Mouse (Mus musculus) left cerebral cortex, adult 18-20 months (tissue): ENCODE data around the gene Nbeal2. TPM values are rescaled to one million over a fixed set of nuclear protein-coding genes. Genes with fewer than 3 reads are reported as not detected.
"Not testable (repeated sequence)": the region's sequence is repeated elsewhere in the genome, so short reads cannot be mapped to it uniquely, and the experiment has no call there.

Experiments used
- DNase-seq, 2 experiments: peaks; one replicate each; pipeline ENCODE4 v3.0.0; 2021 to 2022; ENCODE audit warnings: low spot score in 2 of 2, mixed read lengths in 1 of 2
- long read RNA-seq, 2 experiments: library from polyadenylated mRNA; stranded (forward); transcript quantifications; one replicate each; pipeline ENCODE4 v2.0.0; 2021
- total RNA-seq, 2 experiments: library from RNA; stranded (reverse); gene quantifications; 2 replicates each; pipeline ENCODE4 v1.2.3; 2021

Gene Nbeal2
- total RNA-seq, result 10 to 100 TPM in 1 of 2 experiments, 1 to 10 TPM in 1; 9.6 to 12.2 TPM
- long read RNA-seq, experiment 1, partial matches to known transcripts, result 3 of 6 reads
- long read RNA-seq, experiment 1, other reads (novel, unspliced or antisense), result 3 of 6 reads
- long read RNA-seq, experiment 2, partial matches to known transcripts, result 2 of 4 reads
- long read RNA-seq, experiment 2, other reads (novel, unspliced or antisense), result 2 of 4 reads

DNA sequence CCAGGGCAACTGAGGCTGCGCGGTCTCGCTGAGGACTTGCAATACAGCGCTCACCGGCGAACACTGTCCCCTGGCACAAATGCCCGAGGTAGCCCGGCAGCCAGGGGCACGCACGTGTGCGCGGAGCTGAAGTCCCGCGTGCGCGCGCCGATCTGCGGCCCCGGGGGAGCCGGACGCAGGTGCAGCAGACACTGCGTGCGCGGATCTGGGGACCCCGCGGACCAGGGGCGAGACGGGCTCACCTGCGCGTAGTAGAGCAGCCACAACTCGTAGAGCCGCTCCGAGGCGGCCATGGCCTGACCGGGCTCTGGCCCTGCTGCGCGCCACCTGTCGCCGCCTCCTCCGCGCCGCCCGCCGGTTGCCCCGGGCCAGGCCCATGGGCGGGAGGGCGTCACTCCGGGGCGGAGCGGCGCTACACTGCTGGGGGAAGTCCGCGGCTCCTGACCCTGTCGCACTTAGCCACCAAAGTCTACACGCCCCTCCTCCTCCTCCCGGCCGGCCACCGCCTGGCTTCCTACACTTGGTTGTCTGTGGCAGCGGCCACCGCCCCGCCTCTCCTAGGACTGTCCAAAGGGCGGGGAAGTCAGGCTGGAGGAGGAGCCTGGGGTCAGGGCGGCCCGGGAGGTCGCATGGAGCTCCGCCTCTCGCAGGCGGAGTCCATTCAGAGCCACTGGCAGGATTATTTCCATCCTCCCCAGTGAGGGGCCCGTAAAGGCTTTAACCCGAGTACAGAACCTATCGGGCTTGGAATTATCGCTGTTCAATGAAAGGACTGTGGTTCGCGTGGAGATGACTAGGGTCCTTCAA lies at the start of gene Nbeal2:
Nbeal2 (minus strand) TSS at position 507 of the 807 bp plus-strand sequence.
- DNase-seq, result peak; percentile 63 to 74

DNA sequence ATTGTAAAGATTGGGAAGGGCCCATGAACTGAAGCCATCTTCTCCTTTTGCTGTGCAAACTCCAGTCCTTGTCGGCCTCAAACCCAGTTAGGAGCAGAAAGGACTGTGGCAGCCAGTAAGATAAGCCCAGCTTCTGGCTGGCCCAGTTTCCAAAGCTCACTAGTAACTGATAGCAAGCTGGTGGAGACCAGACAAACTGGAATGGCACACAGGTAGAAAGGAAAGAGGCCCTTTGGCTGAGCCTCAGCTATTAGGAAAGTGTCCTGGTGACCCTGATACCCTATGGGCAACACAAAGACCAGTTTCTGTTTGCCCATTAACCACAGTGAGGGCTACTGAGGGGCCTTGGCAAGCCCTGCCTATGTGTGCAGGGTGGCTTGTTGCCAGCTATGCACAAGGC lies 48.9 kb upstream of the Nbeal2 start:
- no peak for DNase-seq

DNA sequence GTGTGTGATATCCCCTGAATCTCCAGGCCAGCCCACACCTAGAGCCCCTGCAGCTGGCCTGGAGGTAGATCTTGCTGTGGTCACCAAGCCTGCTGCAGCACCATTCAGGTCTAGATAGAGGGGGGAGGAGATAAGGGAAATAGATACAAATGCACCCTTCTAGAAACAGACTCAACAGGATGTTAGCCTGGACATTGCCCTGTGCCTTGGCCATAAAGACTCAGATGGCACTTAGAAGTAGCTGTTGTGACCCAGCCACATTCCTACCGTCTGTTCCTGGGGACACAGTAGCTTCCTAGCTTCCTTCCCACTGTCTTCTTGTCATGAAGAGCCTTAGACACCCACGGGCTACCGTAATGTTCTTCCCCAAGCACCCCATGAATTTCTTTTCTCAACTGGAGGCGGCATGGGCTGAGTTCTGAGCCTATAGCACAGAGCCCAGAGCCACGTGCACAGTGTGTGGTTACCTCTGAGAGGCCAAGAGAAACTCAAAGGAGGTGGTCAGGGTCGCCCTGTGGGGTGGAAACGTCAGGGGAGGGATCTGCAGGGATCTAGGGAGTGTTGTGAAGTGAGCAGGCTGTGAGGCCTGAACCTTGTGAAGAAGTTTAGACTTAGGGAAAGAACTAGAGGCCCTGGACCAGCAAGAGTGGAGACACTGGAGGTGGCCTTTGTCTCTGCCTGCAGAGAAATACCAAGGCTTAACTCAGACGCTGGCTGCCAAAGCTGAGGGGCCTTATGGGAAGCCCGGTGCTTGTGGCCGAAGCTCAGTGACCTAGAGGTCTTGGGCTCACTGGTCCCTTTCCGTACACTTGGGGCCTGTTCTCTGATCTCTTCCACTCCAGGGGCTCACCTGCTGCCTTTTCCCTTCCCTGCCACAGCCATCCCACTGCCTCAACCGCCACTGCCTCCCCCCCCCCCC lies 47.4 kb upstream of the Nbeal2 start:
- no peak for DNase-seq

DNA sequence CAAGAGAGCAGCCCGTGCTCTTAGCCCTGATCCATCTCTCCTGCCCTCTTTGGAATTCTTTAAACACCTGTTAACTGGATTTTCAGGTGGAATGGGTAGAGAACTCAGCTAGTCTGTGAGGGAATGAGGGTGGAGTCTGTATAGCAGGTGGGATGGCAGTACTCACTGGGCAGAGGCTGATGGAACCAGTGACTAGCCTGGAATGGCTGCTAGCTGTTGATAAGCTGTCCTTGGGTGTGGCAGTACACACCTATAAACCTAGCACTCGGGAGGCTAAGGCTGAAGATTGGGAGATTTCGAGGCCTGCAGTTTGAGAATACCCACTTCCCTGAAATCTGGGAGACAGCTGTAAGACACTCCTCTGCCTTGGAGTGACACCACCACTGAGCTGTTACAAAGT lies 45.6 kb upstream of the Nbeal2 start:
- no peak for DNase-seq

DNA sequence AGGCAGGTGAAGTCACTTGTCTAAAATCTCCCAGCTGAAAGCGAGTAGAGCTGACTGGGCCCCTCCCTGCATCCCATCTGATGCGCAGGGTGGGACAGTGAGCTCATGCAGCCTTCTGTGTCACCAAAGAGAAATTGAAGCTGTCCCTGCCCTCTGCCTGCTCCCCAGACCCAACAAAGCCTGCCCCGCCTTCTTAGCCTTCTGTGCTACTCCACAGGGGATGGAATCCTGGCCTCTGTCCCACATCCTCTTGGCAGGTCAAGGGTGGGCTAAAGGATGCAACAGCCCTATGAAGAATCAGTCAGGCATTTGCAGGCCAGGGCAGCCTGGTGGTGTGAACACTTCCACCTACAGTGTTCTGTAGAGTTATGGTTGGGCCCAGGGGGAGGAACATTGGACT lies 43.5 kb upstream of the Nbeal2 start:
- DNase-seq, result no peak

DNA sequence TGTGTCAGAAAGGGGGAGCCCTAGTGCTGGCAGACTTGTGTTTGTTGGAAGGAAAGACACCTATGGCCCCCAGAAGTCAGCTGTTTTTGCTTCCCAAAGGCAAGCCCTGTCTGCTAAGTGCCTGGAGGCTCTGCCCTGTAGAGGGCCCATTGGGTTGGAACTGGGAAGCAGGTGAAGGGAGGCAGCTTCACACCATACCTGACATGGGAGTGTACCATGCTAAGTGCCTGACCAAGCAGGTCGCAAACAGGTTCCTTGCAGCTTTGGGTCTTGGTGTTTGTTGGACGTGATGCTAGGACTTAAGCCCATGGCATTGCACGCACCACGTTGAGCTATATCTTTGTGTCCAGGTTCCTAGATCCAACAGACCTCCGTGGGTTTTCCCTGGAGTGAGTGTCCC lies 42.5 kb upstream of the Nbeal2 start:
- no peak for DNase-seq

DNA sequence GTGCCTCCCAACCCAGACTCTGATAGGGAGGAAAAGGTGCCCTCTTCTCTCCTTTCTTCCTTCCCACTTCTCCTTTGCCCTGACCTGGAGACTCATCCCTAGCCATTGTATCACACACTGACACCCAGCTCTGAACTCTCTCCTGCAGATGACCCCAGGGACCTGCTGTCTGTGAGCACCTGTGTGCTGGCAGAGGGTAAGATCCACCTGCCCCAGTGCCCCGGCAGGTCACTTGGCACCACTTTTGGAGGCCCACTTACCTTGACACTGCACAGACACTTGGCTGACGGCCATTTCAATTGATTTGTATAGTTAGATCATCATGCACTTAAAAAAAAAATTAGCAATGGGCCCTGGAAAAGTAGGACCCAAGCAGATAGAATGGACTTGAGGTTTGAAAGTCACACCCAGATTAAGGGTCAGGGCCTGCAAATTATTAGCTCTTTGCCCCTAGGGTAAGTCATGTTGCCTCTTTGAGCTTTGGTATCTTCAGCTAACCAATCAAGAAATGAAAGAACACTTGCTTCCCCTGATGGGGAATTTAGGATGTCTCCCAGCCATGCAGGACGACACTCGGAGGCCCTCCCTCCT lies 41.3 kb upstream of the Nbeal2 start:
- no peak for DNase-seq

DNA sequence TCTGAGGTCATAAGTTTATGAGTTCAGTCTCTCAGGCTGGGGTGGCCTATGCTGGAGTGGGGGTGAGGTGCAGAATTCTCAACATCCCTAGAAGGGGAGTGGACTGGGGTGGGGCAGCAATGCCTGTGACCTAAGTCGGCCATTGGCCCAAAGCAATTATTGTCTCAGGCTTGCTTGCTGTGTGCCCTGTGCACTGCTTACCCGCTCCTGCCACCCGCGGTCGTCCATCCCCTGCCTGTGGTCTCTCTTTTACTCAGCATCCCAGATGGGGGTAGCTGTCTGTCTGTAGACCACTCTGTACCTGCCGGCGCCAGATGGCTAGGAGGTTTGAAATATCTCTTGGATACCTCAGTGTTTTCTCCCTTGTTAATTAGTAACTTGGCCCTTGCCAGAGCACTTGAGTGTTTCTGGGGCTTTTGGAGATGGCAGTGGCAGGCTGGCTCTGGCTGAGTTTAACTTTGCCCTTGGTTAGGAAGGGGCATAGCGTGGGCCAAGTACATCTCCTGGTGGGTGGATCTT lies 35.4 kb upstream of the Nbeal2 start:
- DNase-seq, result no peak

DNA sequence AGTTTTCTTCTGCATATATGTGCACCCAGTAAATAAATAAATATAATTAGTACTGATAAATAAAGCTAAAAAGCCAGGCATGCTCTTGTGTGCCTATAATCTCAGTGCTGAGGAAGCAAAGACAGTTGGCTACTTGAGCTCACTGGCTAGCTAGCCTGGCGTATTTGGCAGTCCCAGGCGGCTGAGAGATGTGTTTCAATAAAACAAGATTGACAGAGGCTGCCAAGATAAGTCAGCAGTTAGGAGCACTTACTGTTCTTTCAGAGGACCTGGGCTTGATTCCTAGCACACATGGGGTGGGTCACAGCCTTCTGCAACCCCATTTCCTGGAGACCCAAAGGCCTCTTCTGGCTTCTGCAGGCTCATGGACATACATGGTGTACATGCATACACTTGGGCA lies 33.9 kb upstream of the Nbeal2 start:
- no peak for DNase-seq

DNA sequence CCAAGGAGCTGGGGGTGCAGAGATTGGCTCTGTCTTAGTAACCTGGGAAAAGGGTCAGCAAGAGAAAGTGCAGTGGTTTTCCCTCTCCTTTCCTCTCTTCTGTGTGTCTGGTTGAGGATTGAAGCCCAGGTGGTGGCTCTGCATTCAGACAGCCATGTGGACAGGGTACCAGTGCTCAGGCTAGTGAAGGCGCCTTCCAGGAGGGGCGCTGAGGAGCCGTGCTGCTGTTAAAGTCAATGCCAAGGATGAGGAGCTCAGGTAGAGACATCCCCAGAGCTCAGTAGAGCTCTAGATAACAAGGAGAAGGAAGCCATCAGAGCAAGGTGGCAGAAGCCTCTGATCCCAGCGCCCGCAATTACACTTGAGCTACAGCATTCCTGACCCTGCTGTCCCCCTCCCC lies 33.1 kb upstream of the Nbeal2 start:
- DNase-seq, result no peak

DNA sequence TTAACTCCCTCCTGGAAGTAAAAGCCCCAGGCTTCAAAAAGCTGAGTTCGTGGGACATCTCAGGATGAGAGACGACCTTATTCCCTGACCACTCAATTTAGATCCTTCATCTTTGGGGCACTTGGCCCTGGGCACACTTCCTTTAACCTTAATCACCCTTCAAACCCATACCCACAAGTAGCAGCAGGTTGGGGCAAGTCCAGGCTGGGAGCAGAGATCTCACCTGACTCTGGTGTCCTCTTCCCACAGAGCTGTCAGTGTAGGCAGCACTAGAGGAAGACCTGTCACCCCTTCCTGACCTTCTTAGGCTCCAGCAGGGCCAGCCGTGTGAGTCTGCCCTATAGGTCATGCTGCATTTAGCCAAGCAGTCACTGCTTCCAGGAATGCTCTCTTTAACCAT lies 32.5 kb upstream of the Nbeal2 start:
- no peak for DNase-seq

DNA sequence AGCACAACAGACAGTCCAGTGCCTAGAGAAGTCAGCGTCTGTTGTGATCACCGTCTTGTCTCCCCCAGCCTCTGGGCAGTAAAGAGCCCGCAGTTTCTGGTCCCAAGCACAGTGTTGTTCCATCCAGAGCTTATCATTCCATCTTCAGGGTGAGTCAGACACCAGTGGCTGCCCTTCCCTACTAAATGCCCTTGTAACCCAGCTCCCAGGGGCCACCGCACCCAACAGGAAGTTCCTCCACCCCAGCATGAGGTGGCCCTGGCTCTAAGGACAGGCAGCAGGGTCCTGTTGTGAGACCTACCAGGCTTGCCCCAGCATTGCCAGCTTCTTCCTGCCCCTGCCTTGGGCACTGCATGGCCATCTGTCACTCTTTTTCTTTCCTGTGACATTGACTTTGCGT lies 31.6 kb upstream of the Nbeal2 start:
- no peak for DNase-seq

DNA sequence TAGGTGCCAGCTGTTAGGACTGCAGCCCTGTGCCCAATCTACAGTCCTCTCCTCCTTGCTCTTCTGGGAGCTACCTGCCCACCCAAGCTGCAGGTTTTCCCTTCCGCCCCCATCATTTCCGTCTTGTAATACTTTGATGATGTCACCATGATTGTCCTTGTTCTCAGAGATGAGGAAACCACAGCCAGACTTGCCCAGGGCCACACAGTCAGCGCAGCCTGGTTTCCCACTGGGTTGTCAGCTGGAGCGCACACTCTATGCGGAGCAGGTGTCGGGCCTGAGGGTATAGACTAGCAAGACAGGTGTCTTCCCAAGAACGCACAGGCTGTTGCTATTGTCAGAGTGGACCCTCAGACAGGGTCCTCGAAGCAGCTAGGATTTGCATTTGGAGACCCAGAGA lies 31.2 kb upstream of the Nbeal2 start:
- DNase-seq, result no peak

DNA sequence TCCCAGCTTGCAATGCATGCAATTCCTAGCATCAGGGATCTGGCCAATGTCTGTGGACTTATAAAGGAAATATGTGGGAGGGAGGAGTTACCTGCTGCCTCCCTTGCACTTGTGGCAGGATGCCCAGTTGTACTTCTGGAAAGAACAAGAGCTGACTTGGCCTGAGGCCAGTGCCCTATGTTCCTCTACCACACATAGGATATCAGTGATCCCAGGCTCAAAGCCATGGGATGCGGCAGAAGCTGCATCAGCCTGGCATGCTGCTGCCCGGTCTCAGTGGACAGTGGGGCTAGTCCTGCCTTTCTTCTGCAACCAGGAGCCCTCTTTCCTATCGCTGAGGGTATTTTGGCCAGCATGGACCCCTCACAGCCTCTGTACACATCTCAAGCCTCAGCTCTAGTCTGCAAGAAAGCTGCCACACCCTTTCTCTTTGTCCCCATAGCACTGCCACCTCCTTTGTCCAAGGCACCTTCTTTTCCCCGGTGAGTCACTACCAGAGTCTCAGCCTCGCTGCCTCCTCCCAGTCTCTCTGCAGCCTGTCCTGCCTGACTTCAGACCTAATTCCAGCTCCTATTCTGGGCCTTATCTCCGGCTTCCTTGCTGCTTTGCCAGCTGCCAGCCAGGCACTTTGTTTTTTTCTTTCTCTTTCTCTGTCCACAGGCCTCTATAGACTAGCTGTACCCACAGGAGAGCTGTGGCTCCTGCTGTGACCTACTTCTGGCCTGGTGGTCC lies 30.3 kb upstream of the Nbeal2 start:
- peak; percentile 66 to 70 for DNase-seq

DNA sequence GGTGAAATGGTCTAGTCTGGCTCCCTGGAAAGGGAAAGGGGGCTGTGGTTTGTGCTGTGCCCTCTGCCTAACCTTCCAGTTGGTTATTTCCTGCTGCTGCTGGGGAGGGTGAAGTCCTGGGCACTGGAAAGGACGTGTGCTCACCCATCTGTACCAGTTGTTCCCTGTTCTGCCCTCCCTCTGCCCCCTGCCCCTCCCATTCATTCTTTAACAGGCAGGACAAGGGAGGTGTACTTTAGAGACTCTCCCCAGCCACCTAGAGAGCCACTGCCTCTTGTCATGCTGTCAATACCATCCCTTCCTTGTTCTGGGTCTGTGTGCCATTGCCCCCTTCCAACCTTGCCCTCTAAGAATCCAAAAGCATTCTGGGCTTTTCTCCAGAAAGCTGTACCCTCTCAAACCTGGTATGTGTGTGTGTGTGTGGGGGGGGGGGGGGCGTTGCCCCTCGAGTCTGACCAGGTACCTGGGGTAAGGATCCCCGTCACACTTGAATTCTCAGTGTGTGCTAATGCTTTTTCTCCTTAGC lies 29.7 kb upstream of the Nbeal2 start:
- DNase-seq, result no peak

DNA sequence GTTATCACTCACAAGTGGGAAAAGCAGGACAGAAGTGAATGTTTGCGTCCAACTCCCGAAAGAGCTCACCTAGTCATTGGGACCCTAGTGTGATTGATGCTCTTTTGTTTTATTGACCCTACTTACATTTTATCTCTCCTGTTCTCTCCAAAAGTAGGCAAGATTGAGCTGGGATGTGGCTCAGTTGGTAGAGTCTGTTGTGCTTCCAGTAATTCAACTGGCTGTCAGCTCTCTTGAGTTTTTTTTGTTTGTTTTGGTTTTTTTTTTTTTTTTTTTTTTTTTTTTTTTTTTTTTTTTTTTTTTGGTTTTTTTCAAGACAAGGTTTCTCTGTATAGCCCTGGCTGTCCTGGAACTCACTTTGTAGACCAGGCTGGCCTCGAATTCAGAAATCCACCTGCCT lies 28.7 kb upstream of the Nbeal2 start:
- not testable (repeated sequence) for DNase-seq

DNA sequence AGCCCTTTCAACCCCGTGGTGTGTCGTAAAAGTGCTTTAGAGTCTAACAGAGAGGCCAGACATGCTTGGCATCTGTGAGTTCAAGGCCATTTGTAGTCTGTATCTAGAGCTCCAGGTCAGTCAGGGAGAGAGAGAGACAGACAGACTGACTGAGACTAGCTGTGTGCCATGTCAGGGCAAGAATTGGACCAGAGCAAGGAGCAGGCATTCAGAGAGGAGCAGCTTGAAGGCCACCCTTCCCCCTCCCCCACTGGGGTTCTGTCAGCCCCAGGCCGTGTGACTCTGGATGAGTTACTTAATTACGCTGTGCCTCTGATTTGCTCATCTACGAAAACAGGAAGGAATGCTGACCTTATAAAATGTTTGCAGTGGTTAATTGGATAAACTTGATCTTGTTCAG lies 28.3 kb upstream of the Nbeal2 start:
- DNase-seq, result no peak

DNA sequence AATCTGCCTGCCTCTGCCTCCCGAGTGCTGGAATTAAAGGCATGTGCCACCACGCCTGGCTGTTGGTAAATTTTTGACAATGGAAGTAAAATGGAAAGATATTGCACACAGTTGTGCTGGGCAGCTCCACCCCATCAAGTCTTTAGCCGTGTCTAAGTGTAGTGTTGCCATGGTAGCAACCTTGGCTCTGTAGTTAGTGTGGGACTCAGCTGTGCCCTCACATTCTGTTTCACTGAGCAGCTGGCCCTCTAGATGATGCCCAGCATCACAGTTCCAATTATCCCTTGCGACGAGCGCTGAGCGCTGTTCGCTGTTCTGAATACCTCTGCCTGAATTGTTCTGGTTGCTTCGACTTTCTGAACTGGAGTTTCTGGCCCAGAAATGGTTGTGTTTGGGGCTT lies 27.9 kb upstream of the Nbeal2 start:
- DNase-seq, result peak; percentile 14 to 47

DNA sequence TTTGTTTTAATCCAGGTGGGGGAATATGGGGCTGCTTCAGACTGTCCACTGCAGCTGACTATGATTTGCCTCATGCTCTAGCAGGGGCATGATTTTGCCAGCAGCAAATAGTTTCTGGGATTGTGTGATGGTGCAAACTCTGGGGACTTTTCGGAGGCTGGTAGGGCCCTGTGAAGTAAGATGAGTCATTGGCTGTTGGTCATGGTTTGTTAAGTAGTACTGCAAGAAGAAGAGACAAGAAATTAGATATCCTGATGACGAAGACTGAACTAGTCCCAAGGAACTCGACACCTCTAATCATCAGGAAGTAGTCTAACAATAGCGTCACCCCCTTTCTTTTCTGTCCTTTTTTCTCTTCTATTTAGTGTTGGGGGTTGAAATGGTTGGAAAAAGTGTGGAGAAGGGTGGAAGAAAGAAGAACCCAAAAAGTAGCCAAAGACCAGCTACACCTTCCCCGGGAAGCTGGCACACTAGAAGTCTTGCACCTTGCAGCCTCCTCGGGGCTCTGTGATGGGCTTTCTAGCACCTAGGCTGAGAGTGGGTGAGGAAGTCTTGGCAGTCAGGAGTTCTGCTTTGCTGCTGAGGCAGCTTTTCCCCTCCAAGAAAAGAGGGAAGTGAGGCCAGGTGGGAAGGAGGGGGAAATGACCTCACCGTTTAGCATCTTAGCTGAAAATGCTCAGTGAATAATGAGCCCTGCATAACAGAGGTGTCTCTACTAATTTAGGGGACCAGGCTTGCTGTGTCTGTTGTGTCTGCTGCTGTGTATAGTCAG lies 27.0 kb upstream of the Nbeal2 start:
- no peak for DNase-seq

DNA sequence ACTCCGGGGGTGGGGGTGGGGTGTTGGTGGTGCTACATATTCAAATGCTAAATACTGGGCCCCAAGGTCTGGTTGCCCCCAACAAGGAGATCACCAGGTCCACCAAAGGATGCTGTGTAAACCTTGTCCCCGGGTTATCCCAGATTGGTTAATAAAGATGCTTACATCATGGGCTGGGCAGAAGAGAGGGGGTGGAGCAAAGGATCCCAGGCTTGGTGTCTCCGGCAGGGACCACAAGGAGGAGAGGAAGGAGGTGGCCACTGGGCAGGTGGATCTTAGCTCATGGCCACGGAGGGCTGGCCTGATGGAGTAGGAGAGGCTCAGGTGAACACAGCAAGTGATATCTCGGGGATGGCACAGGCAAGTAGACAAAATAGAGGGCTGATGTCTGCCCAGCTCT lies 24.9 kb upstream of the Nbeal2 start:
- DNase-seq, result no peak
